Mouse (Mus musculus): ENCODE measurements around the gene Glmn.

Glmn gene

GRCm38 (mm10) chr5:107518602-107519001 is 79.1 kb downstream of the Glmn start:
- intact Hi-C loops (cut with DNase I) = no loop called here

- intact Hi-C loops (cut with DNase I) = no loop called here
Measured at GRCm38 (mm10) chr5:107516087-107516486, 81.6 kb downstream of the Glmn start.

- intact Hi-C loops (cut with DNase I) = no loop called here
Measured at GRCm38 (mm10) chr5:107515453-107515852, 82.2 kb downstream of the Glmn start.

- intact Hi-C loops (cut with DNase I) = loop anchor here (5.0 kb wide), 1 partner anchor 166 kb away; no protein-coding TSS in a partner anchor
Measured at GRCm38 (mm10) chr5:107513583-107513982, 84.1 kb downstream of the Glmn start.

- intact Hi-C loops (cut with DNase I) = loop anchor here (5.0 kb wide), 1 partner anchor 164 kb away; no protein-coding TSS in a partner anchor
Measured at GRCm38 (mm10) chr5:107511326-107511725, 86.4 kb downstream of the Glmn start.

- intact Hi-C loops (cut with DNase I) = loop anchor here (5.0 kb wide), 1 partner anchor 163 kb away; no protein-coding TSS in a partner anchor
Measured at GRCm38 (mm10) chr5:107510503-107510902, 87.2 kb downstream of the Glmn start.

- intact Hi-C loops (cut with DNase I) = no loop called here
Measured at GRCm38 (mm10) chr5:107507321-107507720, 90.4 kb downstream of the Glmn start, which contains the start of gene Gm42669. Gm42669 (plus strand) TSS chr5:107507621.

GRCm38 (mm10) chr5:107500741-107501140 is 96.9 kb downstream of the Glmn start:
- intact Hi-C loops (cut with DNase I) = no loop called here

- intact Hi-C loops (cut with DNase I) = no loop called here
Measured at GRCm38 (mm10) chr5:107499891-107500535, 97.7 kb downstream of the Glmn start.

Data from adrenal gland (tissue).